Mouse (Mus musculus) neural tube, embryonic 15.5 days (tissue): ENCODE results near the gene Wnt9a. TPM values are rescaled to one million over a fixed set of nuclear protein-coding genes. Genes with fewer than 3 reads are reported as not detected.

Experiments
- ATAC-seq: fragments of 200-750 bp; cut with Nextera tagmentation; 2 replicates; pipeline ENCODE4 v1.8.0; 2017; ENCODE audit warnings: mild to moderate bottlenecking, moderate TSS enrichment, moderate library complexity; ENCODE audit not compliant: low FRiP score
- H3K27ac ChIP-seq: fragments of 300-500 bp; sonication (generic); replicated peaks from 2 replicates; pipeline ENCODE4 v1.5.1; 2015; ENCODE audit warnings: mild to moderate bottlenecking, inconsistent platforms
- H3K27me3 ChIP-seq: fragments of 300-500 bp; sonication (generic); replicated peaks from 2 replicates; pipeline ENCODE4 v1.6.1; 2015; ENCODE audit warnings: inconsistent platforms
- H3K36me3 ChIP-seq: fragments of 300-500 bp; sonication (generic); 2 replicates; pipeline ENCODE4 v1.6.1; 2015; ENCODE audit warnings: inconsistent platforms
- H3K4me1 ChIP-seq: fragments of 300-500 bp; sonication (generic); 2 replicates; pipeline ENCODE4 v1.6.1; 2015; ENCODE audit warnings: inconsistent platforms
- H3K4me2 ChIP-seq: fragments of 300-500 bp; sonication (generic); 2 replicates; pipeline ENCODE4 v1.6.1; 2015; ENCODE audit warnings: inconsistent platforms, mild to moderate bottlenecking, moderate library complexity
- H3K4me3 ChIP-seq: fragments of 300-500 bp; sonication (generic); replicated peaks from 2 replicates; pipeline ENCODE4 v1.5.1; 2015; ENCODE audit warnings: mild to moderate bottlenecking, inconsistent platforms
- H3K9ac ChIP-seq: fragments of 300-500 bp; sonication (generic); replicated peaks from 2 replicates; pipeline ENCODE4 v1.6.1; 2015; ENCODE audit warnings: mild to moderate bottlenecking, inconsistent platforms
- H3K9me3 ChIP-seq: fragments of 300-500 bp; sonication (generic); replicated peaks from 2 replicates; pipeline ENCODE4 v1.6.1; 2016; ENCODE audit warnings: inconsistent platforms
- WGBS: fragments of 180-500 bp; shearing (Covaris S2); methylation state at CpG from one replicate; pipeline ENCODE4 v1.1.7; 2015; ENCODE audit warnings: mixed read lengths; 5-methylcytosine and 5-hydroxymethylcytosine counted together
- polyA plus RNA-seq: library from polyadenylated mRNA; unstranded; fragments of >200 nt; fragmentation: Nextera tagmentation; extraction: Ambion mirVana; gene quantifications from 2 replicates; pipeline ENCODE4 v1.2.1, GENCODE M21; 2015

Gene Wnt9a
- polyA plus RNA-seq, 1 experiment from 2014 or later, result 3.0 TPM

DNA sequence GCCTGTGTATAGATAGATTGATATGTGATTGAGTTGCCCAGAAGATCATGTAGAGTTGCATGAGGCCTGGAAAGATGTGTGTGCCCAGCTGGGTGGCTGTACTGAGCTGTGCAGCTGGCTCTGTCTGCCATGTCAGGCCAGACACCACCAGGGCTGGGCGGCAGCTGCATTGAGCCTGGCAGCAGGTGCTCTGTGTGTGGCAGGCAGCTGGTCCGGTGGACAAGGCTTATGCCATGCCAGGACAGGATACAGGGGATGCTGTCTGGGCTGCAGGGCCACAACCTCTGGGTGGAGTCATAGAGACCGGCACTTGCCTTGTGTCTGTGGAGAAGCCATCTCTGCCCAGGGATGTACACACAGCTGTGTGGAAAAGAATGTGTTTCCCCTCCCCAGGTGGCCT is 16.3 kb downstream of the Wnt9a start:
- Histone ChIP-seq H3K4me1 (no peaks in the 10 kb centered on the region), H3K9me3 (no peaks in the 10 kb centered on the region), H3K4me2 (no peak overlapping the region), H3K27me3 (no peaks in the 10 kb centered on the region), H3K36me3 (no peaks in the 10 kb centered on the region), H3K4me3 (no peak overlapping the region), H3K27ac (no peak overlapping the region), H3K9ac (no peak overlapping the region)
- ATAC-seq, result no peak
- 66% methylated on average over 3 of the region's 3 CpGs for WGBS

DNA sequence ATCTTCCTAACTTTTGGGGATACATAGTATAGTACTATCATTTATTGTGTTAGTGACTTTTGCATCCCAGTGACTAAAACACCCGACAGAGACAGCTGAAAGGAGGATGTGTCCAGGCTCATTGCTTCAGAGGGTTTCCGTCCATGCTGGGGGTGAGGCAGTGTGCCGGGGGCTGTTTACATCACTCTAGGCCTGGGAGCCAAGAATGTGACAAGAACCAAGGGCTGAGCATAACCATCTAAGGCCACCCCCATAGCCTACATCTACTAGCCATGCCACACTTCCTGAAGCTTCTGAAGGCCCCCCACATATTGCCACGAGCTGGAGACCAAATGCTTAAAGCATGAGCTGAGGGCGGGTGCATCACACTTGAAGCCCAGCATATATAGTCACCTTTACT is 18.0 kb downstream of the Wnt9a start:
- 74% methylated on average over 5 of the region's 5 CpGs for WGBS
- no peak for ATAC-seq

DNA sequence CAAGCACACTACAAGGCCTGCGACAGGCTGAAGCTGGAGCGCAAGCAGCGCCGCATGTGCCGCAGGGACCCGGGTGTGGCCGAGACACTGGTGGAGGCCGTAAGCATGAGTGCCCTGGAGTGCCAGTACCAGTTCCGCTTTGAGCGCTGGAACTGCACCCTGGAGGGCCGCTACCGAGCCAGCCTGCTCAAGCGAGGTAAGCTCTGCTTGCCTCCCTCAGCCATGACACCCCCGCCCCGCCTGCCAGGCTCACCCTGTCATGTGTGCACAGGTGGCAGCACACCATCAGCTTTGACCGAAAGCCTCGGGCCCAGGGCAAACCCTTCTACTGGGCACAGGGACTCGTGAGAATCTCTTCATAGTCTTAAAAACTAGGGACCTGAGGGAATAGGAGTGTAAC is 20.9 kb downstream of the Wnt9a start:
- Histone ChIP-seq H3K27ac (no peak overlapping the region), H3K36me3 (no peaks in the 10 kb centered on the region), H3K27me3 (no peaks in the 10 kb centered on the region), H3K4me3 (no peak overlapping the region), H3K4me2 (no peak overlapping the region), H3K4me1 (peaks cover 8% of the 10 kb centered on the region; the same call in 1 of the 2 replicates), H3K9ac (no peak overlapping the region), H3K9me3 (no peaks in the 10 kb centered on the region)
- no peak for ATAC-seq
- 77% methylated on average over 18 of the region's 18 CpGs for WGBS

More for the DNA sequence above, 18.0 kb downstream of the Wnt9a start:
- Histone ChIP-seq H3K27me3 (no peaks in the 10 kb centered on the region), H3K4me1 (peaks cover 6% of the 10 kb centered on the region; the same call in 1 of the 2 replicates), H3K9me3 (no peaks in the 10 kb centered on the region), H3K36me3 (no peaks in the 10 kb centered on the region), H3K4me3 (no peak overlapping the region), H3K9ac (no peak overlapping the region), H3K27ac (no peak overlapping the region), H3K4me2 (no peak overlapping the region)

DNA sequence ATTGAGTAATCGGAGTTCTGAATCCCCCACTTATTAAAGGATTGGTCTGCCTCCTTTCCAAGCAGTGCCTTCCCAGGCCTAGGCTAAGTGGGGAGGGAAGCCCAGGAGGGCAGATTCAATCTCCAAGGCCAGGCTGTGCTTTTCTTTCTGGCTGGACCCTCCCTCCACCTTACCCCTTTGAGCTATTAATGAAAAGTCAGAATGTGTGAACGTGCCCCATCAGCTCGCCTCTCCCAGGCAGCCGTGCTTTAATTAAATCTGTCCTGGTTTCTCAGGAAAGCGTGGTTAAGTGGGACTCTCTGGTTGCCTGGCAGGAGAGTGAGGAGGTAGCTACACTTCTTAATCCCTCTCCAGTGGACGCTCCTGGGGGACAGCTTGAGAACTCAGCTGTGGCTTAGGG is 22.9 kb downstream of the Wnt9a start:
- H3K4me3 ChIP-seq, result no peak overlapping the region
- no peak overlapping the region for H3K27ac ChIP-seq
- peaks cover 8% of the 10 kb centered on the region; the same call in 1 of the 2 replicates for H3K4me1 ChIP-seq
- no peak overlapping the region for H3K9ac ChIP-seq
- WGBS, result 39% methylated on average over 6 of the region's 6 CpGs
- no peak overlapping the region for H3K4me2 ChIP-seq
- H3K36me3 ChIP-seq, result no peaks in the 10 kb centered on the region
- ATAC-seq, result no peak
- H3K27me3 ChIP-seq, result no peaks in the 10 kb centered on the region
- H3K9me3 ChIP-seq, result no peaks in the 10 kb centered on the region

DNA sequence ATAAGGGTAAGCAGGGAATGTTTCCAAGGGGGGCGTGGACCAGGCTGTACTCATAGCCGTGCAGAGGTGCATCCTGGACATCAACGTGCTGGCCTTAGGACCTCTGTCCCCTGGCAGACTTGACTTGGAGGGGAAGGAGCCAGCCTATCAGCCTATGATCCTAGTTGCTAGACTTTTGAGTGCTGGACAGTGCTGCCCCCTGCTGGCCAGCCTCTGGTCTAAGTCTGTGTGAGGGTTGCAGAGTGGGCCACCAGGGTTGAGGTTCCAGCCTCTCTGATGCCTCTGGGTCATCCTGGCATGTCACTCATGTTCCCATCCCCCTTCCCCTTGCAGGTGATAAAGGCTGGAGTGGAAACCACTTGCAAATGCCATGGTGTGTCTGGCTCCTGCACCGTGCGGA is 23.8 kb downstream of the Wnt9a start:
- H3K4me2 ChIP-seq, result no peak overlapping the region
- no peak overlapping the region for H3K27ac ChIP-seq
- H3K9ac ChIP-seq, result no peak overlapping the region
- H3K36me3 ChIP-seq, result no peaks in the 10 kb centered on the region
- H3K4me1 ChIP-seq, result peaks cover 8% of the 10 kb centered on the region; the same call in 1 of the 2 replicates
- H3K27me3 ChIP-seq, result no peaks in the 10 kb centered on the region
- H3K9me3 ChIP-seq, result no peaks in the 10 kb centered on the region
- no peak for ATAC-seq
- WGBS, result 46% methylated on average over 5 of the region's 5 CpGs
- no peak overlapping the region for H3K4me3 ChIP-seq

DNA sequence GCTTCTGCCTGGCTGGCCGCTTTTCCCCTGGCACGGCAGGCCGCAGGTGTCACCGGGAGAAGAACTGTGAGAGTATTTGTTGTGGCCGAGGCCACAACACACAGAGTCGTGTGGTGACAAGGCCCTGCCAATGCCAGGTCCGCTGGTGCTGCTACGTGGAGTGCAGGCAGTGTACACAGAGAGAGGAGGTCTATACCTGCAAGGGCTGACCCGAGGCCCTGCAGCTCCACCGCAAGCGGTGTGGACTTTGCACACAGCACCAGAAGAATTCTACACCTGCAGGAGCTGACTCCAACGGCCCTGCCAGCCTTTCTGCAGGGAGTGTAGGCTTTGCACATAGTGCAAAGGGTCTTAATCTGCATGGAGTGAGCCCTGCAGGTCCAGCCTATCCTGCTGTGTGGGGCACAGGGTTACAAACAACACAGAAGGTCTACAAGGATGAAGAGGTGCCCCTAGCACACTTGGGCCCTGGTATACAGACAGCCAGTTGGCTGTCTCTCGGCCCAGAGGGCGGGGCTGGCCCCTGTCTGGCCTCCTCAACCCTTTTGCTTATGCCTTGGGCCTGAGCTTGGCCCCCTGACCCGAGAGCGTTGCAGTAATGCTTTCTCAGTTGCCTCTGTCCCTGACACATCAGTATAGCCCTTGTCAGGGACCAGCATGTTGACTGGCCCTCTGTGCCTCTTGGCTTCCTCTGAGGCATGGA is 24.6 kb downstream of the Wnt9a start:
- Histone ChIP-seq H3K4me2 (no peak overlapping the region), H3K27ac (no peak overlapping the region)
- WGBS, result 87% methylated on average over 16 of the region's 16 CpGs

DNA sequence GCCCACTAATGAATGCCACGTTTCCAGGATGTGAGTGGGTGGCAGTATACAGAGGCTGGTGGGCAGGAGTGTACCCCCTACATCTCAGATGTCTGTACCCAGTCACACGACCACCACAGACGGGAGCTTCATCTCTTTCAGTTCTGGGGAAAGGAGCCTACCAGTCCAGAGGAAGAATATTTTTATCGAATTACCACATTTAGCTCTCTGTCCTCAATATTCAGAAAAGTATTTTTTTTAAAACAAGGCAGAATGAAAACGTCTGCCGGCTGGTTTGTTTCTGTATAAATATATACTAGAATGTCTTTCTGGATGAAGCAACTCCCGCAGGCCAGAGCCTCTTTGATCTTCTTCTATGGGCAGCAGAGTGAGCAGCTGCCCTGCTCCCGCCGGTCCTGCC is 26.2 kb downstream of the Wnt9a start:
- 64% methylated on average over 9 of the region's 9 CpGs for WGBS
- H3K9me3 ChIP-seq, result no peaks in the 10 kb centered on the region

More for the DNA sequence above, 24.6 kb downstream of the Wnt9a start:
- Histone ChIP-seq H3K27me3 (no peaks in the 10 kb centered on the region), H3K9me3 (no peaks in the 10 kb centered on the region), H3K4me3 (no peak overlapping the region), H3K36me3 (no peaks in the 10 kb centered on the region), H3K4me1 (peaks cover 11% of the 10 kb centered on the region; the same call in 1 of the 2 replicates), H3K9ac (no peak overlapping the region)
- ATAC-seq, result no peak

DNA sequence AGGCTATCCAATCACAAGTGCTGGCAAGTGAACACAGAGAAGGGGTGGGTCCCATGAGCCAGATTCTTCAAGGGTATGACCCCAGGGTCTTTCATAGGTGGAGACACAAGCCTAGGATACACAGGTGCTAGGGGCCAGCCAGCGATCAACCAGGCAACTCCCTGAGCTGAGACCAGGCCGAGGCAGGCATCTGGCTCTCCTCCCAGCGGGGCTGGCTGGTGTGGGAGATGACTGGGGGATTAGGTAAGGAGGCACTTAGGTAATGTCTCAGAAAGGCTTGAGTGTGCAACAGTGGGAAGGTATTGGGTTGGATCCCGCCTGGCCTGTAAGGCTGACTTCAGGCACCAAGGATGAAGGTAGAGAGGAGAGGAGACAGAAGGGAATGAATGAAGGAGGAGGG is 28.4 kb downstream of the Wnt9a start:
- Histone ChIP-seq H3K4me1 (peaks cover 3% of the 10 kb centered on the region; the same call in 1 of the 2 replicates), H3K4me3 (no peak overlapping the region), H3K36me3 (no peaks in the 10 kb centered on the region), H3K27ac (no peak overlapping the region), H3K9ac (no peak overlapping the region), H3K27me3 (no peaks in the 10 kb centered on the region), H3K4me2 (no peak overlapping the region), H3K9me3 (no peaks in the 10 kb centered on the region)
- no peak for ATAC-seq
- 92% methylated on average over 4 of the region's 4 CpGs for WGBS

More for the DNA sequence above, 26.2 kb downstream of the Wnt9a start:
- Histone ChIP-seq H3K36me3 (no peaks in the 10 kb centered on the region), H3K4me1 (peaks cover 12% of the 10 kb centered on the region; the same call in 1 of the 2 replicates), H3K4me3 (no peak overlapping the region), H3K27ac (no peak overlapping the region), H3K4me2 (no peak overlapping the region), H3K9ac (no peak overlapping the region), H3K27me3 (no peaks in the 10 kb centered on the region)
- ATAC-seq, result no peak

DNA sequence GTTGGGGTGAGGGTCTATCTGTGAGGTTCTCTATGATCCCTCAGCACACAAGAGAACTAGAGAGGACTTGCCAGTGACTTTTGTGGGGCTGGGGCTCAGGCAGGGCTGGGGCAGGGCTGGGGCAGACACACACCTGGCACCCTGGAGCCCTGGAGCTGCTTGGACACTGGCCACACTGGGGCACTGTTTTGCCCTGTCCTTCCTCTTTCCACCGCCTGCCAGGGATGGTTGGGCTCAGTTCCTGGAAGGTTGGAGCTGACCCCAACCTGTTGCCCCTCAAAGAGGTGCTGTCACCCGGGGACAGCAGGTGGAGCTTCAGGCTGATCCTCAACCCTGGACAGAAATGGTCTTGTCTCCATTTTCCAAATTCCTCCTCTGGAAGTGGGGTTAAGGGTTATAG is 29.2 kb downstream of the Wnt9a start:
- no peak overlapping the region for H3K27ac ChIP-seq
- ATAC-seq, result no peak
- no peak overlapping the region for H3K4me3 ChIP-seq
- H3K4me1 ChIP-seq, result peaks cover 3% of the 10 kb centered on the region; the same call in 1 of the 2 replicates
- no peak overlapping the region for H3K9ac ChIP-seq
- H3K36me3 ChIP-seq, result no peaks in the 10 kb centered on the region
- H3K4me2 ChIP-seq, result no peak overlapping the region
- H3K27me3 ChIP-seq, result no peaks in the 10 kb centered on the region
- H3K9me3 ChIP-seq, result no peaks in the 10 kb centered on the region
- 60% methylated on average over 2 of the region's 2 CpGs for WGBS

DNA sequence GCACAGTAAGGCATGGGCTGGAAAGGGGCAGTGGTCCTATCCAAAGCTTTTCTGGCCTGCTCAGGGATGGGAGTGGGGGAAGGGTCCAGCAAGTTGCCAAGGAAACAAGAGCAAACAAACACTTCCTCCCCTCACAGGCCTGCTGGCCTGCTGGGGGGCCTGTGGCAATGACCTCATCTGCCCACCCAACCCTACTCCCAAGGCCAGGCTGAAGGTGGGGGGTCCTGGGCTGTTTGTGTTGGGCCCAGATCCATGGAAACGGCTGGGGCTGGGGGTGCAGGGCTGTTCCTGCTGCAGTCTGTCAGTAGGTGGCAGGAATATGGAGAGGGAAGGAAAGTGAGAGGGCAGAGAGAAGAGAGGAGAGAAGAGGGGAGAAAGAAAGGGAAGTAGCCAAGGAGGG is 29.7 kb downstream of the Wnt9a start:
- ATAC-seq, result no peak
- Histone ChIP-seq H3K27me3 (no peaks in the 10 kb centered on the region), H3K9me3 (no peaks in the 10 kb centered on the region), H3K4me3 (no peak overlapping the region), H3K9ac (no peak overlapping the region), H3K36me3 (no peaks in the 10 kb centered on the region), H3K4me2 (no peak overlapping the region), H3K4me1 (peaks cover 3% of the 10 kb centered on the region; the same call in 1 of the 2 replicates), H3K27ac (no peak overlapping the region)
- 13% methylated on average over 1 of the region's 1 CpGs for WGBS

DNA sequence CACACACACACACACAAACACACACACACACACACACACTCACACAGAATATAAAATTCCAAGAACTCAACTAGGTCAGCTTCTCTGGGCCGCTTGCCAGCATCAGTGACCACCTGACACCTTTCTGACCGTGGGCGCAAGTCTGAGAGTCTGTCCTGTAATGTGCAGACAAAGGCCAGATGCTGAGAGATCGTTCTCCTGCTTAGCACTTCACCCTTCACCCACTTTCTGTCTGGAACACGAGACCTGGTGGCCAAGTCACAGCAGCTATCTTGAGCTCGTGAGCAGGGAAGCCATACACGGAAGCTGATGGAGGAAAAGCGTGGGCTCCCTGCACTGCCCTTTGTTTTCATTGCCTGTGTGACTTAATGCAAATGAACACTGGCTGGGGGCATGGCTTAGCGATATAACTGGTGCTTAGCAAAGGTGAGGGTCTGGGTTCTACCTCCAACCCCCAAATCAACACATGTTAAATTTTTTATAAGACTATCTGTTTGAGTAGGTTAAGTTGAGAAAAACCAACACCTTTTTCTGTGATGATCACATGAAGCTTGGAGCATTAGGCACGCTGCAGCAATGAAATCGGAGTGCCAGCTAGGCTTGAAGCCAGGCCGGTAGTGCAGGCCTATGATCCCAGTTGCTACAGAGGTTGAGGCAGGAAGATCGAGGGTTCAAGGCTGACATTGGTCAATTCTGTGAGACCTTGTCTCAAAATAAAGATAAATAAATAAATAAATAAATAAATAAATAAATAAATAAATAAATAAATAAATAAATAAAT is 31.4 kb downstream of the Wnt9a start:
- Histone ChIP-seq H3K9ac (no peak overlapping the region), H3K9me3 (no peaks in the 10 kb centered on the region), H3K4me2 (no peak overlapping the region), H3K4me3 (no peak overlapping the region), H3K27me3 (no peaks in the 10 kb centered on the region), H3K36me3 (no peaks in the 10 kb centered on the region), H3K27ac (no peak overlapping the region), H3K4me1 (peaks cover 3% of the 10 kb centered on the region; the same call in 1 of the 2 replicates)
- 72% methylated on average over 13 of the region's 13 CpGs for WGBS
- ATAC-seq, result no peak

DNA sequence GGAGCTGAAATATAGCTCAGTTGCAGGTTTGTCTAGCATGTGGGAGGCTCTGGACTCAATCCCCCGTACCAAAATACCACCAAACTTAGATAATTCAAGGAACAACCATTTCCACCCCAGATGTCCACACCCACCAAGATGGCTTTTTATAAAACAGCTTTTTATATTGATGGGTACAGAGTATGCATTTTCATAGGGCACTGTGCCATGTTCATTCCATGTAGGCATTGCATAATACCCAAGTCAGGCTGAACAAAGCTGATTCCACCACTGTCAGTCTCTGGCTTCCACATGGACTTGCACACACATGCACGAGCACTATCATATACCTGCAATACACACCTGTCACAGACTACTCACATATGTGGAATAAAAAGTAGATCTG is 32.0 kb downstream of the Wnt9a start:
- Histone ChIP-seq H3K27ac (no peak overlapping the region), H3K9ac (no peak overlapping the region), H3K4me3 (no peak overlapping the region), H3K9me3 (no peaks in the 10 kb centered on the region), H3K27me3 (no peaks in the 10 kb centered on the region), H3K36me3 (no peaks in the 10 kb centered on the region), H3K4me2 (no peak overlapping the region), H3K4me1 (peaks cover 3% of the 10 kb centered on the region; the same call in 1 of the 2 replicates)
- WGBS, result 91% methylated on average over 2 of the region's 2 CpGs
- ATAC-seq, result no peak
